Mouse (Mus musculus) liver, embryonic 12.5 days (tissue): Measurements from ENCODE around the gene Atxn7. TPM values are rescaled to one million over a fixed set of nuclear protein-coding genes. Genes with fewer than 3 reads are reported as not detected.
A peak's percentile ranks its signal among the peaks of the same experiment; 100 is the strongest.

ENCODE experiments used
- ATAC-seq: fragments of 200-750 bp; cut with Nextera tagmentation; 2 replicates; pipeline ENCODE4 v1.8.0; 2017; ENCODE audit warnings: moderate number of reproducible peaks, mild to moderate bottlenecking, moderate library complexity
- H3K27ac ChIP-seq: fragments of 300-500 bp; sonication (generic); 2 replicates; pipeline ENCODE4 v1.5.1; 2016; ENCODE audit warnings: mild to moderate bottlenecking
- H3K27me3 ChIP-seq: fragments of 300-500 bp; sonication (generic); replicated peaks from 2 replicates; pipeline ENCODE4 v1.6.1; 2016; ENCODE audit warnings: mild to moderate bottlenecking, moderate library complexity
- H3K36me3 ChIP-seq: fragments of 300-500 bp; sonication (generic); 2 replicates; pipeline ENCODE4 v1.6.1; 2016; ENCODE audit warnings: mild to moderate bottlenecking, moderate library complexity
- H3K4me1 ChIP-seq: fragments of 300-500 bp; sonication (generic); 2 replicates; pipeline ENCODE4 v1.6.1; 2016
- H3K4me2 ChIP-seq: fragments of 300-500 bp; sonication (generic); 2 replicates; pipeline ENCODE4 v1.6.1; 2016; ENCODE audit warnings: mild to moderate bottlenecking, moderate library complexity
- H3K4me3 ChIP-seq: fragments of 300-500 bp; sonication (generic); 2 replicates; pipeline ENCODE4 v1.5.1; 2016; ENCODE audit warnings: mild to moderate bottlenecking, moderate library complexity
- H3K9ac ChIP-seq: fragments of 300-500 bp; sonication (generic); 2 replicates; pipeline ENCODE4 v1.6.1; 2016; ENCODE audit warnings: mild to moderate bottlenecking, moderate library complexity
- H3K9me3 ChIP-seq: fragments of 300-500 bp; sonication (generic); replicated peaks from 2 replicates; pipeline ENCODE4 v1.6.1; 2016; ENCODE audit warnings: mild to moderate bottlenecking, moderate library complexity
- WGBS: fragments of 180-500 bp; shearing (Covaris S2); methylation state at CpG from one replicate; pipeline ENCODE4 v1.1.7; 2016; ENCODE audit not compliant: insufficient replicate concordance; 5-methylcytosine and 5-hydroxymethylcytosine counted together
- polyA plus RNA-seq: library from polyadenylated mRNA; unstranded; fragments of >200 nt; fragmentation: Nextera tagmentation; extraction: Ambion mirVana; gene quantifications from 2 replicates; pipeline ENCODE4 v1.2.1, GENCODE M21; 2016

Atxn7 gene
- polyA plus RNA-seq, 1 experiment from 2014 or later: 2.5 TPM

GRCm38 (mm10) chr14:13960482-13961325, 536 bp upstream of the Atxn7 start:
- ATAC-seq: peak; percentile 71
- WGBS: under 1% methylated on average over 69 of the region's 75 CpGs

GRCm38 (mm10) chr14:13962476-13962875, 1.2 kb downstream of the Atxn7 start:
- no peak overlapping the region for H3K9ac ChIP-seq
- peaks cover 46% of the 10 kb centered on the region for H3K4me1 ChIP-seq
- WGBS: 60% methylated on average over 6 of the region's 6 CpGs
- no peak overlapping the region for H3K27ac ChIP-seq
- H3K4me3 ChIP-seq: no peak overlapping the region
- H3K36me3 ChIP-seq: peaks cover under 1% of the 10 kb centered on the region; the same call in 1 of the 2 replicates
- ATAC-seq: no peak
- H3K9me3 ChIP-seq: no peaks in the 10 kb centered on the region
- peak overlapping the region; percentile 87; the same call in 1 of the 2 replicates for H3K4me2 ChIP-seq
- H3K27me3 ChIP-seq: no peaks in the 10 kb centered on the region

More at GRCm38 (mm10) chr14:13960482-13961325, 536 bp upstream of the Atxn7 start:
- no peaks in the 10 kb centered on the region for H3K27me3 ChIP-seq
- peaks cover 40% of the 10 kb centered on the region for H3K4me1 ChIP-seq
- H3K4me3 ChIP-seq: peak overlapping the region; percentile 96
- peak overlapping the region; percentile 87 for H3K27ac ChIP-seq
- no peaks in the 10 kb centered on the region for H3K9me3 ChIP-seq
- peak overlapping the region; percentile 87 for H3K4me2 ChIP-seq
- H3K9ac ChIP-seq: peak overlapping the region; percentile 97
- H3K36me3 ChIP-seq: peaks cover 8% of the 10 kb centered on the region

DNA sequence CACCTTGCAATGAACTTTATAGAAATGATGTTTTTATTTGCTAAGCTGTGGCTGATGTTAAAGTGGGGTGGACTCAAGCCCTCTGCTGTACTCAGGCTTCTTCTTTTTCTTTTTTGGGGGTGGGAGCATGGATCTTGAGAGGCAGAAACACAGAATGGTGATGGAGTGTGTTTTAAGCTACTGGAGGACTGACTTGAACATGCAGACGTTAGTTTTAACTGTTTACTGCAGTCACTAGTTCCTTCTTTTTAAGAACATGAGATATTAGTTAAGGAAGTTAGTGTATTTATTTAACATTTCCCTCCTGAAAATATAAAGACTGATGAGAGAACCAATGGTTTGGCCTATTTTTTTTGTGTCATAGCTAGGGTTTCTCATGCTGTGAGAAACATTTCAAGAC, 2.3 kb downstream of the Atxn7 start:
- Histone ChIP-seq H3K36me3 (no peaks in the 10 kb centered on the region), H3K9ac (no peak overlapping the region), H3K9me3 (no peaks in the 10 kb centered on the region), H3K27ac (no peak overlapping the region), H3K4me1 (peaks cover 38% of the 10 kb centered on the region), H3K4me2 (no peak overlapping the region), H3K4me3 (no peak overlapping the region), H3K27me3 (no peaks in the 10 kb centered on the region)
- no peak for ATAC-seq
- WGBS: 50% methylated on average over 1 of the region's 1 CpGs

DNA sequence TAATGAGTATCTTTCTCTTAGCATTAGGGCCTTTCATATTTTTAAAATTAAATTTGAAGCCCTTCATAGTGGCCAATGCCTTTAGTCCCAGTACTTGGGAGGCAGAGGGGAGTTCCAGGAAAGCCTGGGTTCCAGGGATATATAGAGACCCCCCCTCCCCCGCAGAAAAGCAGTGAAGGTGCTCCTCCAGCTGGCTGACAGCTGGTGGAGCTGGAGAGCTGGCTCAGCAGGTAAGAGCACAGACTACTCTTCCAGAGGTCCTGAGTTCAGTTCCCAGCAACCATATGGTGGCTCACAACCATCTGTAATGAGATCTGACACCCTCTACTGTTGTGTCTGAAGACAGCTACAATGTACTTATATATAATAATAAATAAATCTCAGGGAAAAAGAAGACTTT, 6.4 kb downstream of the Atxn7 start:
- H3K27me3 ChIP-seq: no peaks in the 10 kb centered on the region
- no peak for ATAC-seq
- no peak overlapping the region for H3K27ac ChIP-seq
- peaks cover 22% of the 10 kb centered on the region for H3K4me1 ChIP-seq
- no peaks in the 10 kb centered on the region for H3K9me3 ChIP-seq
- no peak overlapping the region for H3K4me2 ChIP-seq
- no peak overlapping the region for H3K4me3 ChIP-seq
- WGBS: 38% methylated on average over 1 of the region's 1 CpGs
- no peak overlapping the region for H3K9ac ChIP-seq
- H3K36me3 ChIP-seq: no peaks in the 10 kb centered on the region

DNA sequence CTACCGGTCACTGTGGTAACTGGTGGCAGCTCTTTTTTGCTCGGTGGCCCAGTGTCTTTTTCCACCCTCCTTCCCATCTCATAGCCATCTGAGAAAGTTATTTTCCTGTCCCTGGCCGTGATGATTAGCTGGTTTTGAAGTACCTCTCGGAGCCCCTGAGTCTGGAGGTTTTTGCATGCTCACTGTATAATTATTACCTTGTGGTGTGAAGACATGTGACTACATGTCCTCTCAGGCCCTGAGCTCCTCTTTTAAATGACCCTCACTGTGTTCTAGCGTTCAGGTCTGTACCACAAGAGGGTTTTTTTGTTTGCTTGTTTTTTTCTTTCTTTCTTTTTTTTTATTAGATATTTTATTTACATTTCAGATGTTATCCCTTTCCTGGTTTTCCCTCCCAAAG, 7.2 kb downstream of the Atxn7 start:
- ATAC-seq: no peak
- no peak overlapping the region for H3K27ac ChIP-seq
- no peaks in the 10 kb centered on the region for H3K36me3 ChIP-seq
- H3K9ac ChIP-seq: no peak overlapping the region
- no peaks in the 10 kb centered on the region for H3K27me3 ChIP-seq
- H3K4me2 ChIP-seq: no peak overlapping the region
- H3K9me3 ChIP-seq: no peaks in the 10 kb centered on the region
- 79% methylated on average over 5 of the region's 5 CpGs for WGBS
- H3K4me3 ChIP-seq: no peak overlapping the region
- peaks cover 17% of the 10 kb centered on the region for H3K4me1 ChIP-seq

DNA sequence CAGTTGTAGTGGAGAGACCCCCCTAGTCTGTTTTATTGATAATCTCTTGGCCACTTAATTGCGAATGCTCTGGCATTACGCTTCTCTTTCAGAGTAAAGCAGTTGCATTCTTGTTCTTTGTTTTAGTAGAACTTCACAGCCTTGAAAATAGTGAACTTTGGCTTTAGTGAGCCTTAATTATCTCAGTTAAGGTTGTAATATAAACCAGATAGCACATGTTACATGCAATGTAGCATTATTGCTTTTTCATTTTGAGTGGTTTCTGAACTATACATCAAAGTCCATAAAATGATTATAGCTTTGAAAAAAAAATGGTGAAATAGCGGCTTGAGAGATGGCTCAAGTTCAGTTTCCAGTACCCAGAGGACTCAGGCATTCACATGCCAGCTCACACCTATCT, 9.3 kb downstream of the Atxn7 start:
- Histone ChIP-seq H3K36me3 (no peaks in the 10 kb centered on the region), H3K4me1 (peaks cover 17% of the 10 kb centered on the region), H3K4me3 (no peak overlapping the region), H3K9me3 (no peaks in the 10 kb centered on the region), H3K9ac (no peak overlapping the region), H3K27me3 (no peaks in the 10 kb centered on the region), H3K27ac (no peak overlapping the region), H3K4me2 (no peak overlapping the region)
- ATAC-seq: no peak
- WGBS: 79% methylated on average over 3 of the region's 3 CpGs

- no peaks in the 10 kb centered on the region for H3K36me3 ChIP-seq
- no peaks in the 10 kb centered on the region for H3K27me3 ChIP-seq
- peak; percentile 27; the same call in 1 of the 2 replicates for ATAC-seq
Measured at GRCm38 (mm10) chr14:13971644-13972234, 10.5 kb downstream of the Atxn7 start.

DNA sequence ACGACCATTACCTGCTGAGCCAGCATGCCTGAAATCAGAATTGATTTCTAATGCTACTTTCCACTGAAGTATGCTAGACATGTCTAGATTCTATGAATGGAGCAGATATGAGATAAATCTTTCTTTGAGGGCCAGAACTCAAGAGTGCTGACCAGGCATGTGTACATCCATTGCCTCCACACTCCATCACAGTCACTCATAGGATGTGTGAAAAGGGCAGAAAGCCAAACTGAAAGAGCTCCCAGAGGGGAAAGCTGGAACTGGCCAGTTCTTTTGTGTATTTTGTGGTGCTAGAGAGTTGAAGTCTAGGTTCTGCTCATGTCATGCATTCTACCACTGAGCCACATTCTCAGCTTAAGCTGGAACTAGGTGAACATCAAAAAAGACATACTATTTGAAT, 16.3 kb downstream of the Atxn7 start:
- WGBS: 58% methylated on average over 1 of the region's 1 CpGs
- no peak overlapping the region for H3K4me3 ChIP-seq
- H3K4me2 ChIP-seq: no peak overlapping the region
- H3K36me3 ChIP-seq: no peaks in the 10 kb centered on the region
- H3K9ac ChIP-seq: no peak overlapping the region
- H3K9me3 ChIP-seq: no peaks in the 10 kb centered on the region
- 0 out of 2 replicates have a peak, but pooled peaks cover 6% of the 10 kb centered on the region for H3K4me1 ChIP-seq
- H3K27ac ChIP-seq: no peak overlapping the region
- ATAC-seq: no peak
- H3K27me3 ChIP-seq: no peaks in the 10 kb centered on the region

More at GRCm38 (mm10) chr14:13971644-13972234, 10.5 kb downstream of the Atxn7 start:
- H3K9me3 ChIP-seq: no peaks in the 10 kb centered on the region
- H3K4me1 ChIP-seq: peaks cover 11% of the 10 kb centered on the region
- no peak overlapping the region for H3K4me3 ChIP-seq
- H3K9ac ChIP-seq: no peak overlapping the region
- WGBS: 33% methylated on average over 6 of the region's 6 CpGs
- no peak overlapping the region for H3K4me2 ChIP-seq
- no peak overlapping the region for H3K27ac ChIP-seq

- H3K9me3 ChIP-seq: no peaks in the 10 kb centered on the region
- H3K4me1 ChIP-seq: 0 out of 2 replicates have a peak, but pooled peaks cover 6% of the 10 kb centered on the region
- no peak overlapping the region for H3K4me3 ChIP-seq
- H3K9ac ChIP-seq: no peak overlapping the region
- 15% methylated on average over 2 of the region's 2 CpGs for WGBS
- no peak for ATAC-seq
- no peak overlapping the region for H3K4me2 ChIP-seq
- no peaks in the 10 kb centered on the region for H3K36me3 ChIP-seq
- no peak overlapping the region for H3K27ac ChIP-seq
- no peaks in the 10 kb centered on the region for H3K27me3 ChIP-seq
Measured at GRCm38 (mm10) chr14:13981286-13981685, 20.0 kb downstream of the Atxn7 start.

GRCm38 (mm10) chr14:13982174-13982573, 20.9 kb downstream of the Atxn7 start:
- 44% methylated on average over 2 of the region's 2 CpGs for WGBS
- no peaks in the 10 kb centered on the region for H3K36me3 ChIP-seq
- ATAC-seq: no peak

GRCm38 (mm10) chr14:13988397-13988796, 27.2 kb downstream of the Atxn7 start:
- H3K4me1 ChIP-seq: no peaks in the 10 kb centered on the region
- no peaks in the 10 kb centered on the region for H3K9me3 ChIP-seq
- H3K36me3 ChIP-seq: no peaks in the 10 kb centered on the region
- H3K27ac ChIP-seq: no peak overlapping the region
- H3K4me2 ChIP-seq: no peak overlapping the region
- no peak overlapping the region for H3K9ac ChIP-seq
- no peaks in the 10 kb centered on the region for H3K27me3 ChIP-seq
- H3K4me3 ChIP-seq: no peak overlapping the region
- ATAC-seq: no peak
- 23% methylated on average over 2 of the region's 2 CpGs for WGBS

More at GRCm38 (mm10) chr14:13982174-13982573, 20.9 kb downstream of the Atxn7 start:
- Histone ChIP-seq H3K4me3 (no peak overlapping the region), H3K27me3 (no peaks in the 10 kb centered on the region), H3K9ac (no peak overlapping the region), H3K4me1 (0 out of 2 replicates have a peak, but pooled peaks cover 6% of the 10 kb centered on the region), H3K4me2 (no peak overlapping the region), H3K9me3 (no peaks in the 10 kb centered on the region), H3K27ac (no peak overlapping the region)

DNA sequence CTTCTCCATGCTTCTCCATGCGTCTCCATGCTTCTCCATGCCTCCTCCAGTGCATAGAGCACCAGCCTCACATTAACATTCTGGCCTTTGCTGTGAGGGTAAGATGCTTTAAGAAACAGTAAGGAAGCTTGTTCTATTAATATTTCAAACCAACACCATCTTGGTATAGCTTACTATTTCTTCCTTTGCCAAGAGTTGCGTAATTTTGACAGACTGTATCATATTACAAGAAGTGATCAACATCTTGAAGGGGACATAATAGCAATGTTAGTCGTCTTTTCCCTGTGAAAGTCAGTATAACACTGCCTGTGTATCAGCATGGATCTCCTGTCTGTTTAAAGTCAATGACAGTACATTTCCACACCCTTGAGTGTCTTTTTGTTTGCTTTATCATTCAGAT, 29.5 kb downstream of the Atxn7 start:
- Histone ChIP-seq H3K9me3 (no peaks in the 10 kb centered on the region), H3K9ac (no peak overlapping the region), H3K36me3 (no peaks in the 10 kb centered on the region), H3K4me3 (no peak overlapping the region), H3K4me2 (no peak overlapping the region), H3K27me3 (no peaks in the 10 kb centered on the region), H3K4me1 (peaks cover 4% of the 10 kb centered on the region; the same call in 1 of the 2 replicates), H3K27ac (no peak overlapping the region)
- no peak for ATAC-seq
- WGBS: 69% methylated on average over 3 of the region's 3 CpGs
